Mouse (Mus musculus): ENCODE measurements around the gene Acvr1b. TPM values are rescaled to one million over a fixed set of nuclear protein-coding genes. Genes with fewer than 3 reads are reported as not detected.

Acvr1b gene
- polyA plus RNA-seq, 1 experiment from 2014 or later, result 8.9 TPM

DNA sequence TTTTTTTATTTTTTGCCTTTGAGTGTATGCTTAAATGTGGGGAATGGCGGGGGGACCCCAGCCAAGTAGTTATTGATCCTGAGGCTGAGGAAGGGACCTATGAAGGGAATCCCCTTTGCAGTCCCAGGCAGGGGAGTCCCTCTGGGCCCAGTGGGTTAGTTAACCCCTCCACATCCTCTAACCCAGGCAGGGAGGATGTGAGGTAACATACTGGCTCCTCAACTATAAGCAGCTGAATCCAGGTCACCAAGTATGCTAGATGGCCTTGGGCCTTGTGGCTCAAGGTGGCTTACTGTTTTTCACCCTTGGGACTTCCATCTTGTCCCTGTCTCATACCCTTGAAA lies 73.3 kb downstream of the Acvr1b start:
- H3K27ac ChIP-seq (ENCODE audit: low read depth, low read length), result peak overlapping the region; percentile 89; the same call in 1 of the 2 replicates
- ATAC-seq (replicated peaks; ENCODE audit: insufficient number of reproducible peaks, low FRiP score, low TSS enrichment), result no peak
- 86% methylated on average over 1 of the region's 1 CpGs for WGBS (ENCODE audit: insufficient replicate concordance)
- H3K4me1 ChIP-seq (ENCODE audit: control insufficient read depth, insufficient read depth, low read length), result peaks cover 20% of the 10 kb centered on the region
- H3K9ac ChIP-seq (ENCODE audit: low read depth, low read length), result peak overlapping the region; percentile 75; the same call in 1 of the 2 replicates
- H3K36me3 ChIP-seq (ENCODE audit: control insufficient read depth, insufficient read depth, low read length), result no peaks in the 10 kb centered on the region
- no peaks in the 10 kb centered on the region for H3K9me3 ChIP-seq (replicated peaks; ENCODE audit: control insufficient read depth, low read length)
- no peaks in the 10 kb centered on the region for H3K27me3 ChIP-seq (ENCODE audit: control insufficient read depth, insufficient read depth, low read length)
- H3K4me2 ChIP-seq, result peak overlapping the region; percentile 68
- H3K4me3 ChIP-seq (ENCODE audit: low read depth, low read length), result no peak overlapping the region

DNA sequence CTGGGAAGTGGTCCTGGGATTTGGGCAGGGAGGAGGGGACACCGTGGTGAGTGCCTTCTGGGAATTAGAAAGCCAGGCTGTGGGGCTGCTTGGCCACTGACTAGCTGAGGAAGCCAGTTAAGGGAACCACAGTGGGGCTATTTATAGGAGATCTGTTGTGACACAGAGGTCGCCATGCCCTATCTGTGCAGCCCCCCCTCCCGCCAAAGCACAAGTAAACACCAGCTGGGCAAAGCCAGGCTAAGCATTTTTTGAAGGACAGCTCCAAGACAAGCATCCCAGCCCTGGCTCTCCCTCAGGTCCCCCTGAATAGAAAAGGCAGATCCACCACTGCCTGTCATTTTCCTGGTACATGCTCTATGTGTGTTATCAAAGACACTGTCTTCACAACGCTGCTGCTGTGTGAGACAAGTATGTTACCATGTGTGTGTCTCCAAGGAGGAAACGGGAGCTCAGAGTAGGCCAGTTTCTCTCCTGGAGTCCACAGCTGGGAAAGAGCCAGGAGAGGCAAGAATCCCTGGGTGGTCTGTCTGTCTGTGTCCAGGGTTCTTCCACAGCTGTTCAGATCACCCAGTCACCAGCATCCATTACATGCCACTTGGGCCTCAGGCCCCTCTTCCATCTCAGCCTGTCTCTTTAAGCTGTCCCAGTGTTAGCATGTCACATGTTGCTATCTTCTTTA lies 74.3 kb downstream of the Acvr1b start:
- ATAC-seq (replicated peaks; ENCODE audit: insufficient number of reproducible peaks, low FRiP score, low TSS enrichment), result no peak
- no peak overlapping the region for H3K4me3 ChIP-seq (ENCODE audit: low read depth, low read length)
- peak overlapping the region; percentile 46 for H3K9ac ChIP-seq (ENCODE audit: low read depth, low read length)
- 0 out of 2 replicates have a peak overlapping the region, but pooled peaks have one; percentile 3 for H3K4me2 ChIP-seq
- H3K9me3 ChIP-seq (replicated peaks; ENCODE audit: control insufficient read depth, low read length), result no peaks in the 10 kb centered on the region
- peaks cover 19% of the 10 kb centered on the region for H3K4me1 ChIP-seq (ENCODE audit: control insufficient read depth, insufficient read depth, low read length)
- no peaks in the 10 kb centered on the region for H3K36me3 ChIP-seq (ENCODE audit: control insufficient read depth, insufficient read depth, low read length)
- peak overlapping the region; percentile 85 for H3K27ac ChIP-seq (ENCODE audit: low read depth, low read length)
- H3K27me3 ChIP-seq (ENCODE audit: control insufficient read depth, insufficient read depth, low read length), result no peaks in the 10 kb centered on the region
- WGBS (ENCODE audit: insufficient replicate concordance), result 22% methylated on average over 5 of the region's 5 CpGs

DNA sequence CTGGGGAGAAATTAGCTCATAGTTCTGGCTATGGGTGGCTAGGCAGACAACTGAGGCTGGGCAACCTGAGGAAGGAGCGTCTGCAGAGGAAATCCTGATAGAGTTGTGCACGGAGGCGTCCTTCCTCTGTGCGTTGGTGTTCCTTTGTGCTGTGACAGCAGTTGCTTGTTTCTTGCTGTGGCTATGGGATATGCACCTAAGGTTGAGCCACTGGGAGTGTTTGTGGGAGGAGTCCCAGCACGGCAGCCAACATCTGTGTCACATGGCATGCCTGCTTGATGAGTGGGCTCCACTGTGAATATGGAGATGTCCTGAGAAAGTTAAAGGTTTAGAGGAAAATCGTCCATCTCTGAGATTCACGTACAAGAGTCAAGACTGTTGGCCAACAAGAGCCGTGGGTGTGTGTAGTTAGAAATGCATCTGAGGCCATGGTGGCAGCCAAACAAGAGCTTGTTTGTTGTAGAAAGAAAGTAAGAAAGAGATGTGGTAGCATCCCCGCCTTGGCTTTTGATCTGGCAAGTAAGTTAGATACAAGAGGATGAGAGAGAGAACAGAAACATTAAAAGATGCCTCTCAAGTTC lies 76.4 kb downstream of the Acvr1b start:
- Histone ChIP-seq H3K36me3 (ENCODE audit: control insufficient read depth, insufficient read depth, low read length) (no peaks in the 10 kb centered on the region), H3K4me2 (no peak overlapping the region), H3K27me3 (ENCODE audit: control insufficient read depth, insufficient read depth, low read length) (no peaks in the 10 kb centered on the region), H3K9ac (ENCODE audit: low read depth, low read length) (no peak overlapping the region), H3K27ac (ENCODE audit: low read depth, low read length) (no peak overlapping the region), H3K9me3 (replicated peaks; ENCODE audit: control insufficient read depth, low read length) (no peaks in the 10 kb centered on the region), H3K4me1 (ENCODE audit: control insufficient read depth, insufficient read depth, low read length) (peaks cover 29% of the 10 kb centered on the region), H3K4me3 (ENCODE audit: low read depth, low read length) (no peak overlapping the region)
- no peak for ATAC-seq (replicated peaks; ENCODE audit: insufficient number of reproducible peaks, low FRiP score, low TSS enrichment)
- WGBS (ENCODE audit: insufficient replicate concordance), result 67% methylated on average over 9 of the region's 9 CpGs

DNA sequence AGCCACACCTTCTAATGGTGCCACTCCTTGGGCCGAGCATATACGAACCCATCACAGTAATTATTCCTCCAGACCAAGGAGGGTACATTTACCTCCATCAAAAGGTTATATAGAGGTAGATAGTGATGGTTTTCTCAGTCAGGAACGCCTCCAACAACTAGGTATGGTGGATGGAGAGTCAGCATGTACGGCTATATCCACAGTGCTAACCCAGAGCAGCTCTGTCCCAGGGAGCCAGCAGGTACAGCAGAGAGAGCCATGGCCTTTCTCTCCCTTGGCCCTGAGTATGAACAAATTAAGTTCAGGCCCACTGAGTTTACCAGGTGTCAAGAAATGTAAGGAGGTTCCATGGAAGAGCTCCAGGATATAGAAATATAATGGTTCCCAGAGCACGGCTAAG lies 78.1 kb downstream of the Acvr1b start:
- no peak overlapping the region for H3K9ac ChIP-seq (ENCODE audit: low read depth, low read length)
- peaks cover 30% of the 10 kb centered on the region for H3K4me1 ChIP-seq (ENCODE audit: control insufficient read depth, insufficient read depth, low read length)
- H3K9me3 ChIP-seq (replicated peaks; ENCODE audit: control insufficient read depth, low read length), result no peaks in the 10 kb centered on the region
- H3K27ac ChIP-seq (ENCODE audit: low read depth, low read length), result no peak overlapping the region
- 89% methylated on average over 5 of the region's 5 CpGs for WGBS (ENCODE audit: insufficient replicate concordance)
- no peaks in the 10 kb centered on the region for H3K27me3 ChIP-seq (ENCODE audit: control insufficient read depth, insufficient read depth, low read length)
- no peak overlapping the region for H3K4me3 ChIP-seq (ENCODE audit: low read depth, low read length)
- ATAC-seq (replicated peaks; ENCODE audit: insufficient number of reproducible peaks, low FRiP score, low TSS enrichment), result no peak
- H3K36me3 ChIP-seq (ENCODE audit: control insufficient read depth, insufficient read depth, low read length), result no peaks in the 10 kb centered on the region
- no peak overlapping the region for H3K4me2 ChIP-seq

GRCm38 (mm10) chr15:101252614-101253013 lies 78.7 kb downstream of the Acvr1b start:
- Histone ChIP-seq H3K4me2 (no peak overlapping the region), H3K4me1 (ENCODE audit: control insufficient read depth, insufficient read depth, low read length) (peaks cover 25% of the 10 kb centered on the region), H3K27me3 (ENCODE audit: control insufficient read depth, insufficient read depth, low read length) (no peaks in the 10 kb centered on the region), H3K36me3 (ENCODE audit: control insufficient read depth, insufficient read depth, low read length) (no peaks in the 10 kb centered on the region), H3K4me3 (ENCODE audit: low read depth, low read length) (no peak overlapping the region), H3K9ac (ENCODE audit: low read depth, low read length) (no peak overlapping the region), H3K9me3 (replicated peaks; ENCODE audit: control insufficient read depth, low read length) (no peaks in the 10 kb centered on the region), H3K27ac (ENCODE audit: low read depth, low read length) (no peak overlapping the region)
- WGBS (ENCODE audit: insufficient replicate concordance), result 72% methylated on average over 6 of the region's 6 CpGs
- no peak for ATAC-seq (replicated peaks; ENCODE audit: insufficient number of reproducible peaks, low FRiP score, low TSS enrichment)

- WGBS (ENCODE audit: insufficient replicate concordance), result 22% methylated on average over 3 of the region's 3 CpGs
- peak overlapping the region; percentile 73 for H3K4me2 ChIP-seq
- peak overlapping the region; percentile 60 for H3K4me3 ChIP-seq (ENCODE audit: low read depth, low read length)
- no peak for ATAC-seq (replicated peaks; ENCODE audit: insufficient number of reproducible peaks, low FRiP score, low TSS enrichment)
- peak overlapping the region; percentile 80 for H3K9ac ChIP-seq (ENCODE audit: low read depth, low read length)
- no peaks in the 10 kb centered on the region for H3K27me3 ChIP-seq (ENCODE audit: control insufficient read depth, insufficient read depth, low read length)
- H3K9me3 ChIP-seq (replicated peaks; ENCODE audit: control insufficient read depth, low read length), result no peaks in the 10 kb centered on the region
- H3K27ac ChIP-seq (ENCODE audit: low read depth, low read length), result peak overlapping the region; percentile 65
- H3K36me3 ChIP-seq (ENCODE audit: control insufficient read depth, insufficient read depth, low read length), result no peaks in the 10 kb centered on the region
- peaks cover 16% of the 10 kb centered on the region for H3K4me1 ChIP-seq (ENCODE audit: control insufficient read depth, insufficient read depth, low read length)
Observed at GRCm38 (mm10) chr15:101253563-101253885, 79.7 kb downstream of the Acvr1b start.

DNA sequence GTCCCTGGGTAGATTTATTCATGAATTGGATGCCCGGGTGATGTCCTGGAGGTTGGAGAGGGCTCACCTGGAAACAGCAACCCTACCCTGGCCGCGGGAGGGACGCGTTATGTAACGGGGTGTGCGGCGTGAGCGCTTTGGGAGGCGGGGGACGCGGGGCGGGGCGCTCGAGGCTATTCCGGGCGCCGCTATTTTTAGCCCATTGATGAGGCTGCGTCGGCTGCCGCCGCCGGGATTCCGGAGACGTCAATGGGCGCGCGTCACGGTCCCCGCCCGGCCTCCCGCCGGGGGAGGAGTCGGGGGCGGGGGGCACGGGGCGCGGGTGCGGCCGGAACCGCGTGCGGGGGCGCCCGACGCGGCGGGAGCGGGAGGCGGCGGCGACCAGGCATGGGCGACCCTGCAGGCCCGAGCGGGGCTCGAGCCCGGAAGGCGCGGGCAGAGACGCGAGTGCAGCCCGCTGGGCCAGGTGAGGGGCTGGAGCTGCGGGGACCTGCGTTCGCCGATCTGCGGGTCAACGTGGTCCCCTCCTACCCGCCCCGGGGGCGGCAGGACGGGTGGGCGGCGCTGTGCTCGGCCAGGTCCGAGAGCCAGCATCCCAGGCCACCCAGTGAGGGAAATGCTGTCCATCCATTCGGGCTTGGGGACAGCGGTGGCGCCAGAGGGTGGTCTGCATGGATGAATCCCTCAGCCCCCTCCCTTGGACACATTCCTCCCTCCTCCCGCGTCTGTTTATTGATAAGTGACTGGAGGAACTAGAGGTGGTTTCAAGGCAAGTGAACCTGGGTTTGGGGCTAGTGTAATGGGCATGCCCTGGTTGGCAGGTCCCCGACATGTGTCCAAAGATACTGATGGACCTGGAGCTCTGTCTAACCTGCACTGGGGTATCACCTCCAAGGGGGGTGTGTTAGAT lies 80.3 kb downstream of the Acvr1b start, which contains the start of gene Nr4a1:
Gene Nr4a1, plus strand, starts transcription at position 384 of the 910 bp plus-strand sequence.
- Histone ChIP-seq H3K36me3 (ENCODE audit: control insufficient read depth, insufficient read depth, low read length) (no peaks in the 10 kb centered on the region), H3K27me3 (ENCODE audit: control insufficient read depth, insufficient read depth, low read length) (no peaks in the 10 kb centered on the region), H3K4me3 (ENCODE audit: low read depth, low read length) (peak within 1 kb of the TSS; percentile 60), H3K27ac (ENCODE audit: low read depth, low read length) (peak within 1 kb of the TSS; percentile 65), H3K9me3 (replicated peaks; ENCODE audit: control insufficient read depth, low read length) (no peaks in the 10 kb centered on the region), H3K4me1 (ENCODE audit: control insufficient read depth, insufficient read depth, low read length) (peaks cover 15% of the 10 kb centered on the region), H3K4me2 (peak within 1 kb of the TSS; percentile 73), H3K9ac (ENCODE audit: low read depth, low read length) (peak within 1 kb of the TSS; percentile 80)
- WGBS (ENCODE audit: insufficient replicate concordance), result 2% methylated on average over 73 of the region's 82 CpGs
- peak; percentile 61 for ATAC-seq (replicated peaks; ENCODE audit: insufficient number of reproducible peaks, low FRiP score, low TSS enrichment)

- H3K4me3 ChIP-seq (ENCODE audit: low read depth, low read length), result no peak overlapping the region
- 75% methylated on average over 7 of the region's 7 CpGs for WGBS (ENCODE audit: insufficient replicate concordance)
- no peak overlapping the region for H3K27ac ChIP-seq (ENCODE audit: low read depth, low read length)
- H3K4me1 ChIP-seq (ENCODE audit: control insufficient read depth, insufficient read depth, low read length), result peaks cover 28% of the 10 kb centered on the region
- H3K4me2 ChIP-seq, result no peak overlapping the region
- ATAC-seq (replicated peaks; ENCODE audit: insufficient number of reproducible peaks, low FRiP score, low TSS enrichment), result no peak
- no peaks in the 10 kb centered on the region for H3K27me3 ChIP-seq (ENCODE audit: control insufficient read depth, insufficient read depth, low read length)
- H3K9ac ChIP-seq (ENCODE audit: low read depth, low read length), result no peak overlapping the region
- H3K9me3 ChIP-seq (replicated peaks; ENCODE audit: control insufficient read depth, low read length), result no peaks in the 10 kb centered on the region
- H3K36me3 ChIP-seq (ENCODE audit: control insufficient read depth, insufficient read depth, low read length), result no peaks in the 10 kb centered on the region
Observed at GRCm38 (mm10) chr15:101255842-101256462, 82.1 kb downstream of the Acvr1b start.
